In genomic region chr11:17859364-17860131, GRCm38 (mm10) we compare ENCODE assay signal across 10 mouse cellular contexts.
A peak's percentile ranks its signal among the peaks of the same experiment; 100 is the strongest.
DNase-seq lines count a peak whose midpoint lies in the region; ATAC-seq lines count a peak whose summit lies in the region.
"Had no signal": no experiment of that assay in that cellular context is flagged by ENCODE, and none has a peak within 500 bp of the region (broad histone marks: within the 10 kb centered on the region; RNA-seq: fewer than 3 reads in every experiment).

No protein-coding gene starts in this region.

- WGBS in hindbrain, embryonic 15.5 days, result 46% methylated on average over 9 of the region's 9 CpGs
- WGBS in hindbrain, embryonic 10.5 days, result 61% methylated on average over 9 of the region's 9 CpGs

- H3K9me3 ChIP-seq in hindbrain, embryonic 15.5 days, result no peaks in the 10 kb centered on the region
- no peaks in the 10 kb centered on the region for H3K9me3 ChIP-seq in hindbrain, embryonic 10.5 days

- no peak overlapping the region for H3K4me2 ChIP-seq in hindbrain, embryonic 15.5 days

- no peak overlapping the region for H3K9ac ChIP-seq in hindbrain, embryonic 15.5 days

- DNase-seq in hindbrain, embryonic 10.5 days (ENCODE audit: low spot score), result no peak
- DNase-seq in embryo, embryonic 10.5 days (ENCODE audit: low spot score), result peak; percentile 28
- DNase-seq in heart, postnatal 10 days, result peak; percentile 29 to 32
- DNase-seq in lung, postnatal 25 days (ENCODE audit: low spot score), result peak; percentile 19
- DNase-seq in thymus, postnatal 14 days, result no peak
- DNase-seq in Muller cell, postnatal 12 days (ENCODE audit: inconsistent ontology term), result no peak
- DNase-seq in gastrocnemius, postnatal 25 days, result no peak
- DNase-seq: cerebellum, adult 9-11 months had no signal

- no peaks in the 10 kb centered on the region for H3K36me3 ChIP-seq in hindbrain, embryonic 15.5 days
- no peaks in the 10 kb centered on the region for H3K36me3 ChIP-seq in hindbrain, embryonic 10.5 days

- intact Hi-C loops in heart, postnatal 10 days (cut with DNase I), result no loop called here

- H3K27me3 ChIP-seq in hindbrain, embryonic 15.5 days, result no peaks in the 10 kb centered on the region
- H3K27me3 ChIP-seq in hindbrain, embryonic 10.5 days (ENCODE audit: insufficient read depth, poor library complexity, severe bottlenecking), result no peaks in the 10 kb centered on the region

- H3K27ac ChIP-seq in hindbrain, embryonic 15.5 days (replicated peaks), result peak overlapping the region; percentile 18; the same call in 1 of the 2 replicates
- H3K27ac ChIP-seq in hindbrain, embryonic 10.5 days, result no peak overlapping the region

- no peaks in the 10 kb centered on the region for H3K4me1 ChIP-seq in hindbrain, embryonic 15.5 days (replicated peaks)
- H3K4me1 ChIP-seq in hindbrain, embryonic 10.5 days (replicated peaks), result no peaks in the 10 kb centered on the region

- H3K4me3 ChIP-seq in hindbrain, embryonic 15.5 days, result no peak overlapping the region
- no peak overlapping the region for H3K4me3 ChIP-seq in hindbrain, embryonic 10.5 days
- H3K4me3 ChIP-seq: erythroblast, embryonic 14.5 days had no signal

- ATAC-seq in hindbrain, embryonic 15.5 days (ENCODE audit: low FRiP score, low read depth), result no peak

Comparison
In these comparisons a context has a peak if more than half of its experiments do, and no peak if none do; other contexts are left out.
1. DNase-seq: peak in embryo, embryonic 10.5 days (single experiment), heart, postnatal 10 days (2 of 2) and lung, postnatal 25 days (single experiment); none in hindbrain, embryonic 10.5 days (single experiment), thymus, postnatal 14 days (single experiment), Muller cell, postnatal 12 days (single experiment) and gastrocnemius, postnatal 25 days (single experiment).